Comparison of ENCODE assay signal across 8 mouse cellular contexts in the genomic region with DNA sequence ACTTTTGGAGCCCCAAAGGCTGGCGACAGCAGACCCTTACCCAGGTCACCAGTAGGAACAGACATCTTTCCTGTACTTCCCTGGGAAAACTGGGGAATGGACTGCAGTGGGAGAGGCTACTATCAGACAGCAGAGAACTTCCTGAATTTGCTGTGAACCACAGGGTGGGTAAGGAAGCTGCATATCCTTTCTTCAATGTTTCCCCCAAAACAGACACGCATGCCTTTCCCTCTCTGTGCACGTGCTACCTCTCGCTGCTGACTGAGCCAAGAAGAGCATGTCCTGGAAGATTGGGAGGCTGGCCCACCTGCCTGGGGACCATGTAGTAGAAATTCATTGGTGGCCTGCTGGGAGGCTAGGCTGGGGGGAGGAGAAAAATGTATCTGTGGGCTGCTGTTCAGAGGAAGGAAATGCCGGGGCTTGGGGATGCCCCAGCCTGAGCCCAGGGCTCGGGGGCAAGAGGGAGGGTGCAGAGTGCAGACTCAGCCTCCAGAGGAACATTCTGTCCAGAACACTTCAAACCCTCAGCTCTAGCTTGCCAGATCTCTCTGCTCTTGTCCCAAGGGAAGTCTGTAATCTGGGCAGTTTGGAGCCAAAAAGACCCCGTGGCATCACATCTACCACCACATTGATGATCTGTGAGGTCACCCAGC.
DNase-seq lines count a peak whose midpoint lies in the region; ATAC-seq and TF ChIP-seq lines count a peak whose summit lies in the region.

No protein-coding gene starts in this region.

- H3K27me3 ChIP-seq in kidney, adult 2 months (replicated peaks; ENCODE audit: control insufficient read depth, insufficient read depth, low read length): no peaks in the 10 kb centered on the region
- no peaks in the 10 kb centered on the region for H3K27me3 ChIP-seq in lung, postnatal 0 days (replicated peaks; ENCODE audit: insufficient read depth, low read length)
- H3K27me3 ChIP-seq in forebrain, embryonic 12.5 days: no peaks in the 10 kb centered on the region
- H3K27me3 ChIP-seq in midbrain, embryonic 13.5 days: no peaks in the 10 kb centered on the region

- TF ChIP-seq EP300 in lung, postnatal 0 days (IDR thresholded peaks at IDR 0.05): peak; percentile 99

- peak overlapping the region; percentile 22 for H3K4me2 ChIP-seq in lung, postnatal 0 days (replicated peaks; ENCODE audit: low read depth, low read length)
- no peak overlapping the region for H3K4me2 ChIP-seq in forebrain, embryonic 12.5 days
- no peak overlapping the region for H3K4me2 ChIP-seq in midbrain, embryonic 13.5 days (replicated peaks)

- H3K4me1 ChIP-seq in embryonic fibroblast, embryonic 13.5 days (ENCODE audit: control insufficient read depth, insufficient read depth, low read length): peaks cover 30% of the 10 kb centered on the region
- peaks cover 80% of the 10 kb centered on the region for H3K4me1 ChIP-seq in kidney, adult 2 months (ENCODE audit: control insufficient read depth, insufficient read depth, low read length)
- peaks cover 66% of the 10 kb centered on the region for H3K4me1 ChIP-seq in lung, postnatal 0 days (ENCODE audit: insufficient read depth, low read depth, low read length)
- 0 out of 2 replicates have a peak, but pooled peaks cover 4% of the 10 kb centered on the region for H3K4me1 ChIP-seq in forebrain, embryonic 12.5 days
- H3K4me1 ChIP-seq in midbrain, embryonic 13.5 days (replicated peaks): no peaks in the 10 kb centered on the region

- ATAC-seq in lung, postnatal 0 days: peak; percentile 64
- no peak for ATAC-seq in forebrain, embryonic 12.5 days (ENCODE audit: low FRiP score)
- ATAC-seq in midbrain, embryonic 13.5 days: no peak

- H3K9ac ChIP-seq in lung, postnatal 0 days (replicated peaks; ENCODE audit: low read depth): peak overlapping the region; percentile 27; the same call in 1 of the 2 replicates
- H3K9ac ChIP-seq in forebrain, embryonic 12.5 days: no peak overlapping the region
- H3K9ac ChIP-seq in midbrain, embryonic 13.5 days (replicated peaks): no peak overlapping the region

- peak overlapping the region; percentile 89 for H3K27ac ChIP-seq in embryonic fibroblast, embryonic 13.5 days (ENCODE audit: insufficient read depth, low read length)
- peak overlapping the region; percentile 99 for H3K27ac ChIP-seq in kidney, adult 2 months (ENCODE audit: insufficient read depth, low read depth, low read length)
- peak overlapping the region; percentile 97 for H3K27ac ChIP-seq in lung, postnatal 0 days (ENCODE audit: low read length)
- no peak overlapping the region for H3K27ac ChIP-seq in forebrain, embryonic 12.5 days
- H3K27ac ChIP-seq in midbrain, embryonic 13.5 days: no peak overlapping the region

- peak; percentile 56 for DNase-seq in adrenal gland, adult 2 months
- no peak for DNase-seq in adrenal gland, postnatal 4 days (ENCODE audit: low spot score in 2 of 2)
- peak; percentile 87 for DNase-seq in kidney, adult 2 months
- peak; percentile 95 for DNase-seq in lung, postnatal 0 days (ENCODE audit: low spot score)
- no peak for DNase-seq in ovary, postnatal 14 days (ENCODE audit: low spot score)

- WGBS in kidney, adult 2 months: 13% methylated on average over 7 of the region's 7 CpGs
- WGBS in lung, postnatal 0 days: 10% methylated on average over 7 of the region's 7 CpGs
- 76% methylated on average over 7 of the region's 7 CpGs for WGBS in forebrain, embryonic 12.5 days
- 70% methylated on average over 7 of the region's 7 CpGs for WGBS in midbrain, embryonic 13.5 days

- TF ChIP-seq CTCF in embryonic fibroblast, embryonic 13.5 days (IDR thresholded peaks at IDR 0.05; ENCODE audit: borderline replicate concordance, insufficient read depth, low read length): no peak
- no peak for TF ChIP-seq CTCF in kidney, adult 2 months (conservative IDR thresholded peaks at IDR 0.05; ENCODE audit: insufficient read depth, insufficient read length, low read depth, low read length)
- TF ChIP-seq CTCF in lung, postnatal 0 days (IDR thresholded peaks at IDR 0.05): 0 out of 2 replicates have a peak, but pooled peaks have one; percentile 8

- H3K36me3 ChIP-seq in kidney, adult 2 months (ENCODE audit: control insufficient read depth, insufficient read depth, low read length): peaks cover under 1% of the 10 kb centered on the region; the same call in 1 of the 2 replicates
- no peaks in the 10 kb centered on the region for H3K36me3 ChIP-seq in lung, postnatal 0 days (ENCODE audit: insufficient read depth, low read length)
- no peaks in the 10 kb centered on the region for H3K36me3 ChIP-seq in forebrain, embryonic 12.5 days (replicated peaks)
- H3K36me3 ChIP-seq in midbrain, embryonic 13.5 days: no peaks in the 10 kb centered on the region

- no peak for TF ChIP-seq POLR2A in embryonic fibroblast, embryonic 13.5 days (IDR thresholded peaks at IDR 0.05; ENCODE audit: low read depth, low read length)
- no peak for TF ChIP-seq POLR2A in kidney, adult 2 months (IDR thresholded peaks at IDR 0.05; ENCODE audit: low read depth, low read length)

- no peaks in the 10 kb centered on the region for H3K9me3 ChIP-seq in lung, postnatal 0 days (ENCODE audit: low read length)
- H3K9me3 ChIP-seq in forebrain, embryonic 12.5 days: no peaks in the 10 kb centered on the region
- H3K9me3 ChIP-seq in midbrain, embryonic 13.5 days: peaks cover 5% of the 10 kb centered on the region; the same call in 1 of the 2 replicates

- H3K4me3 ChIP-seq in embryonic fibroblast, embryonic 13.5 days (ENCODE audit: insufficient read depth, low read length): no peak overlapping the region
- H3K4me3 ChIP-seq in kidney, adult 2 months (ENCODE audit: insufficient read depth, low read depth, low read length): no peak overlapping the region
- H3K4me3 ChIP-seq in lung, postnatal 0 days (ENCODE audit: low read depth, low read length): no peak overlapping the region
- no peak overlapping the region for H3K4me3 ChIP-seq in forebrain, embryonic 12.5 days (replicated peaks)
- no peak overlapping the region for H3K4me3 ChIP-seq in midbrain, embryonic 13.5 days (replicated peaks)

Comparison
In these comparisons a context has a peak if more than half of its experiments do, and no peak if none do; other contexts are left out.
1. DNase-seq: peak in adrenal gland, adult 2 months (single experiment), kidney, adult 2 months (single experiment) and lung, postnatal 0 days (single experiment); none in adrenal gland, postnatal 4 days (0 of 2) and ovary, postnatal 14 days (single experiment).
2. H3K27ac ChIP-seq: peak in embryonic fibroblast, embryonic 13.5 days (single experiment), kidney, adult 2 months (single experiment) and lung, postnatal 0 days (single experiment); none in forebrain, embryonic 12.5 days (single experiment) and midbrain, embryonic 13.5 days (single experiment).